Mouse (Mus musculus) intestine, embryonic 15.5 days (tissue): ENCODE results near the gene Gm14214. TPM values are rescaled to one million over a fixed set of nuclear protein-coding genes. Genes with fewer than 3 reads are reported as not detected.

Source experiments
- ATAC-seq: fragments of 200-750 bp; cut with Nextera tagmentation; 2 replicates; pipeline ENCODE4 v1.8.0; 2017; ENCODE audit warnings: moderate TSS enrichment, moderate library complexity
- H3K27ac ChIP-seq: fragments of 300-500 bp; sonication (generic); 2 replicates; pipeline ENCODE4 v1.5.1; 2015; ENCODE audit warnings: mild to moderate bottlenecking, inconsistent platforms
- H3K27me3 ChIP-seq: fragments of 300-500 bp; sonication (generic); replicated peaks from 2 replicates; pipeline ENCODE4 v1.6.1; 2015; ENCODE audit warnings: inconsistent platforms
- H3K36me3 ChIP-seq: fragments of 300-500 bp; sonication (generic); 2 replicates; pipeline ENCODE4 v1.6.1; 2015; ENCODE audit warnings: inconsistent platforms
- H3K4me1 ChIP-seq: fragments of 300-500 bp; sonication (generic); replicated peaks from 2 replicates; pipeline ENCODE4 v1.6.1; 2015; ENCODE audit warnings: inconsistent platforms
- H3K4me2 ChIP-seq: fragments of 300-500 bp; sonication (generic); replicated peaks from 2 replicates; pipeline ENCODE4 v1.6.1; 2015; ENCODE audit warnings: mild to moderate bottlenecking, inconsistent platforms
- H3K4me3 ChIP-seq: fragments of 300-500 bp; sonication (generic); replicated peaks from 2 replicates; pipeline ENCODE4 v1.5.1; 2015; ENCODE audit warnings: inconsistent platforms
- H3K9ac ChIP-seq: fragments of 300-500 bp; sonication (generic); 2 replicates; pipeline ENCODE4 v1.6.1; 2015; ENCODE audit warnings: inconsistent platforms
- H3K9me3 ChIP-seq: fragments of 300-500 bp; sonication (generic); 2 replicates; pipeline ENCODE4 v1.6.1; 2016; ENCODE audit warnings: inconsistent platforms
- WGBS: fragments of 180-500 bp; shearing (Covaris S2); methylation state at CpG from one replicate; pipeline ENCODE4 v1.1.7; 2015; 5-methylcytosine and 5-hydroxymethylcytosine counted together
- polyA plus RNA-seq: library from polyadenylated mRNA; unstranded; fragments of >200 nt; fragmentation: Nextera tagmentation; extraction: Ambion mirVana; gene quantifications from 2 replicates; pipeline ENCODE4 v1.2.1, GENCODE M21; 2015

Gm14214 gene
- not detected in 2 replicates for polyA plus RNA-seq

GRCm38 (mm10) chr2:154769930-154770329, at the start of gene Gm14214:
Gm14214 (minus strand) TSS chr2:154770030.
- Histone ChIP-seq H3K36me3 (no peaks in the 10 kb centered on the region), H3K4me1 (0 out of 2 replicates have a peak, but pooled peaks cover 2% of the 10 kb centered on the region), H3K4me3 (no peak within 1 kb of the TSS), H3K27ac (no peak within 1 kb of the TSS), H3K9me3 (no peaks in the 10 kb centered on the region), H3K27me3 (no peaks in the 10 kb centered on the region), H3K4me2 (no peak within 1 kb of the TSS), H3K9ac (no peak within 1 kb of the TSS)
- no peak for ATAC-seq

GRCm38 (mm10) chr2:154818599-154818998, 48.8 kb upstream of the Gm14214 start:
- H3K27ac ChIP-seq = no peak overlapping the region
- H3K4me2 ChIP-seq = no peak overlapping the region
- ATAC-seq = no peak
- no peaks in the 10 kb centered on the region for H3K27me3 ChIP-seq
- H3K4me1 ChIP-seq = no peaks in the 10 kb centered on the region
- no peak overlapping the region for H3K9ac ChIP-seq
- no peak overlapping the region for H3K4me3 ChIP-seq
- H3K9me3 ChIP-seq = no peaks in the 10 kb centered on the region
- no peaks in the 10 kb centered on the region for H3K36me3 ChIP-seq
- 67% methylated on average over 1 of the region's 1 CpGs for WGBS

- Histone ChIP-seq H3K9me3 (no peaks in the 10 kb centered on the region), H3K4me1 (no peaks in the 10 kb centered on the region), H3K9ac (no peak overlapping the region), H3K27ac (no peak overlapping the region), H3K36me3 (no peaks in the 10 kb centered on the region), H3K4me3 (no peak overlapping the region), H3K27me3 (no peaks in the 10 kb centered on the region), H3K4me2 (no peak overlapping the region)
- 38% methylated on average over 1 of the region's 1 CpGs for WGBS
- no peak for ATAC-seq
Measured at GRCm38 (mm10) chr2:154817788-154818187, 48.0 kb upstream of the Gm14214 start.

- Histone ChIP-seq H3K9ac (no peak overlapping the region), H3K9me3 (no peaks in the 10 kb centered on the region), H3K27me3 (no peaks in the 10 kb centered on the region), H3K27ac (no peak overlapping the region), H3K4me2 (no peak overlapping the region), H3K4me3 (no peak overlapping the region), H3K4me1 (no peaks in the 10 kb centered on the region), H3K36me3 (no peaks in the 10 kb centered on the region)
- WGBS = 61% methylated on average over 3 of the region's 3 CpGs
- ATAC-seq = no peak
Measured at GRCm38 (mm10) chr2:154817089-154817488, 47.3 kb upstream of the Gm14214 start.

GRCm38 (mm10) chr2:154813426-154813825, 43.6 kb upstream of the Gm14214 start:
- 81% methylated on average over 2 of the region's 2 CpGs for WGBS
- H3K4me2 ChIP-seq = no peak overlapping the region
- H3K27ac ChIP-seq = no peak overlapping the region
- H3K4me1 ChIP-seq = peaks cover 13% of the 10 kb centered on the region
- no peaks in the 10 kb centered on the region for H3K27me3 ChIP-seq
- ATAC-seq = no peak
- H3K9ac ChIP-seq = no peak overlapping the region
- no peaks in the 10 kb centered on the region for H3K36me3 ChIP-seq
- no peak overlapping the region for H3K4me3 ChIP-seq
- H3K9me3 ChIP-seq = no peaks in the 10 kb centered on the region

GRCm38 (mm10) chr2:154810821-154811220, 41.0 kb upstream of the Gm14214 start:
- WGBS = 56% methylated on average over 1 of the region's 1 CpGs
- no peak for ATAC-seq
- H3K4me3 ChIP-seq = no peak overlapping the region

GRCm38 (mm10) chr2:154809107-154809762, 39.4 kb upstream of the Gm14214 start:
- Histone ChIP-seq H3K4me3 (no peak overlapping the region), H3K9ac (no peak overlapping the region), H3K9me3 (no peaks in the 10 kb centered on the region), H3K27me3 (no peaks in the 10 kb centered on the region), H3K36me3 (no peaks in the 10 kb centered on the region), H3K4me2 (no peak overlapping the region), H3K27ac (no peak overlapping the region), H3K4me1 (peaks cover 15% of the 10 kb centered on the region)
- ATAC-seq = peak; percentile 73
- WGBS = 45% methylated on average over 1 of the region's 1 CpGs

More at GRCm38 (mm10) chr2:154810821-154811220, 41.0 kb upstream of the Gm14214 start:
- Histone ChIP-seq H3K27ac (no peak overlapping the region), H3K4me2 (no peak overlapping the region), H3K9me3 (no peaks in the 10 kb centered on the region), H3K9ac (no peak overlapping the region), H3K4me1 (peaks cover 13% of the 10 kb centered on the region), H3K27me3 (no peaks in the 10 kb centered on the region), H3K36me3 (no peaks in the 10 kb centered on the region)

GRCm38 (mm10) chr2:154807689-154808088, 37.9 kb upstream of the Gm14214 start:
- peaks cover 20% of the 10 kb centered on the region for H3K4me1 ChIP-seq
- no peak overlapping the region for H3K27ac ChIP-seq
- no peaks in the 10 kb centered on the region for H3K36me3 ChIP-seq
- no peak overlapping the region for H3K9ac ChIP-seq
- no peaks in the 10 kb centered on the region for H3K27me3 ChIP-seq
- WGBS = 58% methylated on average over 1 of the region's 1 CpGs
- H3K9me3 ChIP-seq = no peaks in the 10 kb centered on the region
- H3K4me2 ChIP-seq = no peak overlapping the region
- ATAC-seq = no peak
- H3K4me3 ChIP-seq = no peak overlapping the region

GRCm38 (mm10) chr2:154803845-154804244, 34.0 kb upstream of the Gm14214 start:
- Histone ChIP-seq H3K4me1 (peaks cover 10% of the 10 kb centered on the region), H3K4me3 (no peak overlapping the region), H3K27me3 (no peaks in the 10 kb centered on the region), H3K4me2 (no peak overlapping the region), H3K27ac (no peak overlapping the region), H3K9ac (no peak overlapping the region), H3K9me3 (no peaks in the 10 kb centered on the region), H3K36me3 (no peaks in the 10 kb centered on the region)
- ATAC-seq = no peak
- WGBS = 71% methylated on average over 4 of the region's 4 CpGs

- Histone ChIP-seq H3K4me2 (no peak overlapping the region), H3K36me3 (no peaks in the 10 kb centered on the region), H3K4me1 (peaks cover 7% of the 10 kb centered on the region), H3K27me3 (no peaks in the 10 kb centered on the region), H3K9ac (no peak overlapping the region), H3K9me3 (no peaks in the 10 kb centered on the region), H3K27ac (no peak overlapping the region), H3K4me3 (no peak overlapping the region)
- 80% methylated on average over 1 of the region's 1 CpGs for WGBS
- ATAC-seq = no peak
Measured at GRCm38 (mm10) chr2:154803372-154803771, 33.5 kb upstream of the Gm14214 start.

GRCm38 (mm10) chr2:154791661-154792642, 22.1 kb upstream of the Gm14214 start:
- peaks cover 16% of the 10 kb centered on the region; the same call in 1 of the 2 replicates for H3K4me1 ChIP-seq
- H3K36me3 ChIP-seq = no peaks in the 10 kb centered on the region
- no peaks in the 10 kb centered on the region for H3K9me3 ChIP-seq
- peak overlapping the region; percentile 96 for H3K9ac ChIP-seq
- H3K27me3 ChIP-seq = no peaks in the 10 kb centered on the region
- WGBS = under 1% methylated on average over 66 of the region's 67 CpGs
- peak overlapping the region; percentile 99 for H3K27ac ChIP-seq
- peak overlapping the region; percentile 89 for H3K4me3 ChIP-seq
- ATAC-seq = peak; percentile 61
- peak overlapping the region; percentile 64 for H3K4me2 ChIP-seq

- WGBS = under 1% methylated on average over 74 of the region's 89 CpGs
- peak within 1 kb of the TSS; percentile 99 for H3K27ac ChIP-seq
- no peaks in the 10 kb centered on the region for H3K36me3 ChIP-seq
- peak within 1 kb of the TSS; percentile 64 for H3K4me2 ChIP-seq
- H3K4me1 ChIP-seq = peaks cover 16% of the 10 kb centered on the region; the same call in 1 of the 2 replicates
- no peaks in the 10 kb centered on the region for H3K27me3 ChIP-seq
- ATAC-seq = peak; percentile 98
- no peaks in the 10 kb centered on the region for H3K9me3 ChIP-seq
- peak within 1 kb of the TSS; percentile 89 for H3K4me3 ChIP-seq
- H3K9ac ChIP-seq = peak within 1 kb of the TSS; percentile 96
Measured at GRCm38 (mm10) chr2:154790656-154791483, 21.0 kb upstream of the Gm14214 start, which contains the start of the genes Raly and a. Raly (plus strand) TSS chr2:154791096. a (plus strand) TSS chr2:154791402.
